1 mouse cellular context compared by ENCODE assay signal in genomic region chr8:47690674-47691078, GRCm38 (mm10).
TF ChIP-seq lines count a peak whose summit lies in the region.

No protein-coding gene starts in this region.

TF ChIP-seq in CH12.LX, 34 proteins besides CTCF, POLR2A, EP300 and RAD21 (continued from another document):
- TF ChIP-seq E2F4 (IDR thresholded peaks at IDR 0.05; ENCODE audit: insufficient replicate concordance, low read depth, low read length) = 0 out of 2 replicates have a peak, but pooled peaks have one; percentile 27
- TF ChIP-seq BHLHE40 (IDR thresholded peaks at IDR 0.05; ENCODE audit: low read depth, low read length) = peak; percentile 65; the same call in 1 of the 2 replicates
